Mouse (Mus musculus) embryonic facial prominence, embryonic 14.5 days (tissue): ENCODE measurements at regions not wholly inside any gene's neighbourhood (a gene's known extent, or its start where the extent isn't known, plus 50 kb on each side); places are given as distances from the start of the nearest gene placed in this dataset.

Experiments
- ATAC-seq: fragments of 200-750 bp; cut with Nextera tagmentation; 2 replicates; pipeline ENCODE4 v1.8.0; 2017; ENCODE audit warnings: low read depth, moderate number of reproducible peaks, moderate TSS enrichment
- DNase-seq: peaks from one replicate; pipeline ENCODE4 v3.0.0-alpha.2; 2015; ENCODE audit warnings: low spot score
- H3K27ac ChIP-seq: fragments of 300-500 bp; sonication (generic); replicated peaks from 2 replicates; pipeline ENCODE4 v1.5.1; 2014; ENCODE audit warnings: low read depth, mild to moderate bottlenecking, low read length, moderate library complexity
- H3K27me3 ChIP-seq: fragments of 300-500 bp; sonication (generic); replicated peaks from 2 replicates; pipeline ENCODE4 v1.6.1; 2014; ENCODE audit warnings: low read length; ENCODE audit not compliant: control insufficient read depth, insufficient read depth
- H3K36me3 ChIP-seq: fragments of 300-500 bp; sonication (generic); 2 replicates; pipeline ENCODE4 v1.6.1; 2014; ENCODE audit warnings: low read length, mixed read lengths; ENCODE audit not compliant: control insufficient read depth, insufficient read depth
- H3K4me1 ChIP-seq: fragments of 300-500 bp; sonication (generic); 2 replicates; pipeline ENCODE4 v1.6.1; 2014; ENCODE audit warnings: antibody characterized with exemption, low read length; ENCODE audit not compliant: control insufficient read depth, insufficient read depth
- H3K4me2 ChIP-seq: fragments of 300-500 bp; sonication (generic); 2 replicates; pipeline ENCODE4 v1.6.1; 2014; ENCODE audit warnings: low read depth, mild to moderate bottlenecking, low read length, moderate library complexity, mixed read lengths
- H3K4me3 ChIP-seq: fragments of 300-500 bp; sonication (generic); 2 replicates; pipeline ENCODE4 v1.5.1; 2014; ENCODE audit warnings: low read depth, mild to moderate bottlenecking, low read length
- H3K9ac ChIP-seq: fragments of 300-500 bp; sonication (generic); 2 replicates; pipeline ENCODE4 v1.6.1; 2014; ENCODE audit warnings: low read depth, mild to moderate bottlenecking, low read length, moderate library complexity, mixed read lengths
- H3K9me3 ChIP-seq: fragments of 300-500 bp; sonication (generic); 2 replicates; pipeline ENCODE4 v1.6.1; 2016; ENCODE audit warnings: low read length; ENCODE audit not compliant: control insufficient read depth
- WGBS: fragments of 180-500 bp; shearing (Covaris S2); extraction: QIAGEN DNeasy Blood & Tissue Kit; methylation state at CpG from one replicate; pipeline ENCODE4 v1.1.7; 2014; 5-methylcytosine and 5-hydroxymethylcytosine counted together

GRCm38 (mm10) chr4:4510180-4510920, 282.8 kb downstream of the Impad1 start:
- 66% methylated on average over 2 of the region's 2 CpGs for WGBS
- Histone ChIP-seq H3K4me3 (no peak overlapping the region), H3K27ac (0 out of 2 replicates have a peak overlapping the region, but pooled peaks have one; percentile 5), H3K4me1 (no peaks in the 10 kb centered on the region), H3K9me3 (no peaks in the 10 kb centered on the region), H3K9ac (no peak overlapping the region), H3K36me3 (no peaks in the 10 kb centered on the region), H3K4me2 (no peak overlapping the region), H3K27me3 (no peaks in the 10 kb centered on the region)
- ATAC-seq: no peak
- no peak for DNase-seq

GRCm38 (mm10) chr4:4509296-4509695, 283.9 kb downstream of the Impad1 start:
- H3K36me3 ChIP-seq: no peaks in the 10 kb centered on the region
- ATAC-seq: peak; percentile 77; the same call in 1 of the 2 replicates
- H3K4me2 ChIP-seq: no peak overlapping the region
- WGBS: 71% methylated on average over 3 of the region's 3 CpGs
- H3K27me3 ChIP-seq: no peaks in the 10 kb centered on the region
- no peaks in the 10 kb centered on the region for H3K4me1 ChIP-seq
- H3K27ac ChIP-seq: peak overlapping the region; percentile 76
- no peaks in the 10 kb centered on the region for H3K9me3 ChIP-seq
- peak; percentile 84 for DNase-seq
- no peak overlapping the region for H3K9ac ChIP-seq
- no peak overlapping the region for H3K4me3 ChIP-seq

GRCm38 (mm10) chr4:4497199-4497598, 296.0 kb downstream of the Impad1 start:
- no peak for ATAC-seq
- H3K36me3 ChIP-seq: no peaks in the 10 kb centered on the region

GRCm38 (mm10) chr4:4496181-4496580, 297.0 kb downstream of the Impad1 start:
- Histone ChIP-seq H3K9me3 (no peaks in the 10 kb centered on the region), H3K36me3 (no peaks in the 10 kb centered on the region), H3K9ac (no peak overlapping the region), H3K4me3 (no peak overlapping the region), H3K27me3 (no peaks in the 10 kb centered on the region), H3K27ac (no peak overlapping the region), H3K4me1 (no peaks in the 10 kb centered on the region), H3K4me2 (no peak overlapping the region)
- ATAC-seq (no peak), DNase-seq (no peak)
- 33% methylated on average over 4 of the region's 4 CpGs for WGBS

More at GRCm38 (mm10) chr4:4497199-4497598, 296.0 kb downstream of the Impad1 start:
- DNase-seq: no peak
- no peaks in the 10 kb centered on the region for H3K4me1 ChIP-seq
- WGBS: 72% methylated on average over 1 of the region's 1 CpGs
- H3K4me2 ChIP-seq: no peak overlapping the region
- H3K9ac ChIP-seq: no peak overlapping the region
- no peaks in the 10 kb centered on the region for H3K27me3 ChIP-seq
- no peak overlapping the region for H3K4me3 ChIP-seq
- no peaks in the 10 kb centered on the region for H3K9me3 ChIP-seq
- no peak overlapping the region for H3K27ac ChIP-seq

GRCm38 (mm10) chr4:4465169-4465714, 327.9 kb downstream of the Impad1 start:
- DNase-seq: peak; percentile 4
- Histone ChIP-seq H3K4me2 (no peak overlapping the region), H3K4me1 (peaks cover 5% of the 10 kb centered on the region; the same call in 1 of the 2 replicates), H3K9ac (no peak overlapping the region), H3K9me3 (no peaks in the 10 kb centered on the region), H3K27me3 (no peaks in the 10 kb centered on the region), H3K27ac (no peak overlapping the region), H3K36me3 (no peaks in the 10 kb centered on the region), H3K4me3 (no peak overlapping the region)
- 50% methylated on average over 4 of the region's 4 CpGs for WGBS
- no peak for ATAC-seq

- H3K9me3 ChIP-seq: peaks cover 6% of the 10 kb centered on the region; the same call in 1 of the 2 replicates
- no peaks in the 10 kb centered on the region for H3K36me3 ChIP-seq
- no peak overlapping the region for H3K27ac ChIP-seq
- no peak overlapping the region for H3K4me3 ChIP-seq
- DNase-seq: peak; percentile 45
- no peaks in the 10 kb centered on the region for H3K27me3 ChIP-seq
- 59% methylated on average over 4 of the region's 4 CpGs for WGBS
- H3K9ac ChIP-seq: no peak overlapping the region
- peaks cover 5% of the 10 kb centered on the region; the same call in 1 of the 2 replicates for H3K4me1 ChIP-seq
- ATAC-seq: no peak
- H3K4me2 ChIP-seq: no peak overlapping the region
These were observed 328.9 kb downstream of the Impad1 start for GRCm38 (mm10) chr4:4464130-4464700.

- no peaks in the 10 kb centered on the region for H3K4me1 ChIP-seq
- H3K9me3 ChIP-seq: peaks cover 10% of the 10 kb centered on the region; the same call in 1 of the 2 replicates
- no peaks in the 10 kb centered on the region for H3K27me3 ChIP-seq
- DNase-seq (no peak), ATAC-seq (no peak)
- H3K4me3 ChIP-seq: no peak overlapping the region
- H3K4me2 ChIP-seq: no peak overlapping the region
- H3K27ac ChIP-seq: no peak overlapping the region
- no peaks in the 10 kb centered on the region for H3K36me3 ChIP-seq
- WGBS: 82% methylated on average over 9 of the region's 9 CpGs
- no peak overlapping the region for H3K9ac ChIP-seq
These were observed 333.9 kb downstream of the Impad1 start for GRCm38 (mm10) chr4:4459258-4459657.

- 93% methylated on average over 1 of the region's 1 CpGs for WGBS
- Histone ChIP-seq H3K36me3 (no peaks in the 10 kb centered on the region), H3K4me2 (no peak overlapping the region), H3K4me1 (no peaks in the 10 kb centered on the region), H3K27me3 (no peaks in the 10 kb centered on the region), H3K4me3 (no peak overlapping the region), H3K9me3 (no peaks in the 10 kb centered on the region), H3K27ac (no peak overlapping the region), H3K9ac (no peak overlapping the region)
- no peak for ATAC-seq
- no peak for DNase-seq
These were observed 343.1 kb downstream of the Impad1 start for GRCm38 (mm10) chr4:4450104-4450503.
